Mouse (Mus musculus) erythroblast, embryonic 14.5 days (primary cell): ENCODE results near the gene Cntn3.

ENCODE experiments used
- GATA1 ChIP-seq: IDR thresholded peaks from 2 replicates; pipeline ENCODE4 v1.6.1; 2012; ENCODE audit warnings: low read length, inconsistent platforms, mixed read lengths
- TAL1 ChIP-seq: IDR thresholded peaks from 3 replicates; pipeline ENCODE4 v1.6.1; 2012; ENCODE audit warnings: low read length, inconsistent platforms, mixed read lengths

GRCm38 (mm10) chr6:102557521-102557920 lies 15.4 kb downstream of the Cntn3 start:
- TF ChIP-seq GATA1 (no peak), TAL1 (no peak)
